Mouse (Mus musculus) heart, embryonic 16.5 days (tissue): ENCODE measurements around the gene Atm. TPM values are rescaled to one million over a fixed set of nuclear protein-coding genes. Genes with fewer than 3 reads are reported as not detected.

ENCODE experiments used
- ATAC-seq: fragments of 200-750 bp; cut with Nextera tagmentation; replicated peaks from 2 replicates; pipeline ENCODE4 v1.8.0; 2017; ENCODE audit warnings: moderate number of reproducible peaks; ENCODE audit not compliant: insufficient read depth, low FRiP score; ENCODE audit errors: extremely low read depth
- H3K27ac ChIP-seq: fragments of 300-500 bp; sonication (generic); 2 replicates; pipeline ENCODE4 v1.5.1; 2014; ENCODE audit warnings: mild to moderate bottlenecking, low read length, control low read depth, moderate library complexity
- H3K27me3 ChIP-seq: fragments of 300-500 bp; sonication (generic); 2 replicates; pipeline ENCODE4 v1.6.1; 2014; ENCODE audit warnings: low read length, mixed read lengths; ENCODE audit not compliant: control insufficient read depth, insufficient read depth
- H3K36me3 ChIP-seq: fragments of 300-500 bp; sonication (generic); 2 replicates; pipeline ENCODE4 v1.6.1; 2014; ENCODE audit not compliant: control insufficient read depth, insufficient read depth
- H3K4me1 ChIP-seq: fragments of 300-500 bp; sonication (generic); 2 replicates; pipeline ENCODE4 v1.6.1; 2014; ENCODE audit warnings: low read length, mixed read lengths; ENCODE audit not compliant: control insufficient read depth, insufficient read depth
- H3K4me2 ChIP-seq: fragments of 300-500 bp; sonication (generic); 2 replicates; pipeline ENCODE4 v1.6.1; 2014; ENCODE audit warnings: low read depth, mild to moderate bottlenecking, control low read depth, low read length
- H3K4me3 ChIP-seq: fragments of 300-500 bp; sonication (generic); 2 replicates; pipeline ENCODE4 v1.5.1; 2014; ENCODE audit warnings: mild to moderate bottlenecking, control low read depth, low read length
- H3K9ac ChIP-seq: fragments of 300-500 bp; sonication (generic); 2 replicates; pipeline ENCODE4 v1.6.1; 2014; ENCODE audit warnings: low read length, control low read depth
- H3K9me3 ChIP-seq: fragments of 300-500 bp; sonication (generic); replicated peaks from 2 replicates; pipeline ENCODE4 v1.6.1; 2016; ENCODE audit warnings: low read length; ENCODE audit not compliant: control insufficient read depth
- whole genome bisulfite sequencing: fragments of 180-500 bp; shearing (Covaris S2); extraction: QIAGEN DNeasy Blood & Tissue Kit; methylation state at CpG from one replicate; pipeline ENCODE4 v1.1.7; 2014; 5-methylcytosine and 5-hydroxymethylcytosine counted together
- microRNA-seq: library from miRNA; unstranded; fragments of <30 nt; microRNA quantifications from one replicate; pipeline ENCODE4, GENCODE M21; 2017
- polyA plus RNA-seq: library from polyadenylated mRNA; unstranded; fragments of >200 nt; fragmentation: Nextera tagmentation; extraction: Ambion mirVana; gene quantifications from 2 replicates; pipeline ENCODE4 v1.2.1, GENCODE M21; 2015

Gene Atm
- polyA plus RNA-seq, 1 experiment from 2014 or later, result 5.8 TPM

DNA sequence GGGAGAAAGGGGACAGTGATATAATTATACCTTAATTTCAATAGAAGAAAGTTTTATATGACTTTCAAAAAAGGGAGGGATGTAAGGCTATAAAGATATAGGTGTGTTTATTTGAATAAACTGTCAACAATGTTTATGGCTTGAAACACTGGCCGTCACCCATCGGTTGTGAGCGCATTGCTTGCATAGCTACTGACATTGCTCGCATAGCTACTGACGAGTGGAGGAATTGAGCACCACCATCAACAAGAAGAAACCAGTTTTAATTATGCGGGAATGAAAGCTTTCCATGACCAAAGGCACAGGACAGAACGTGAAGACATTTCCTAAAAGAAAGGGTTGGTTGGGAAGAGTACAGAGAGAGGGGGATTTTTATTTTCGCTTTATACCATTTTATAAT, 135.4 kb downstream of the Atm start:
- Histone ChIP-seq H3K4me2 (no peak overlapping the region), H3K27me3 (no peaks in the 10 kb centered on the region), H3K4me1 (peaks cover 6% of the 10 kb centered on the region), H3K9ac (no peak overlapping the region), H3K9me3 (no peaks in the 10 kb centered on the region), H3K27ac (no peak overlapping the region), H3K36me3 (no peaks in the 10 kb centered on the region; the same call in 1 of the 2 replicates), H3K4me3 (no peak overlapping the region)
- WGBS, result 57% methylated on average over 8 of the region's 8 CpGs
- ATAC-seq, result no peak

DNA sequence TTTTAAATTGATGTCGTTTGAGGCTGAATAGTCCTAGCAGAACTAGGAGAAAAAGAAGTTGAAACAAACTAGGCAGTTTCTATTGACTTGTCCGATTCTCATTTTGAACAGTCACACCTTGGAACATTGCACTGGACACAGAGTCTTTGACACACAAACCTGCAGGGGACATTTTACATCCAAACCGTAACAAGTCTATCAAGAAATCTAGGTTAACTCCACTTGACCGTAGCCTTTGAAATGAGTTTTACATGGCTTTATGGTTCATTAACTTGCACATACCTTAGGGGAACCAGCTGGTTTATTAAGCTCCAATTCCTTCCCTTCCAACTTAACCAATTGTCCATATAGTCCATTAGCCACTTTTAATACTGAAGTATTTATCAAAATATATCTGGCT, 135.8 kb downstream of the Atm start:
- Histone ChIP-seq H3K36me3 (no peaks in the 10 kb centered on the region; the same call in 1 of the 2 replicates), H3K4me2 (no peak overlapping the region), H3K4me1 (peaks cover 6% of the 10 kb centered on the region), H3K4me3 (no peak overlapping the region), H3K27me3 (no peaks in the 10 kb centered on the region), H3K27ac (no peak overlapping the region), H3K9ac (no peak overlapping the region), H3K9me3 (no peaks in the 10 kb centered on the region)
- no peak for ATAC-seq
- WGBS, result 88% methylated on average over 4 of the region's 4 CpGs

DNA sequence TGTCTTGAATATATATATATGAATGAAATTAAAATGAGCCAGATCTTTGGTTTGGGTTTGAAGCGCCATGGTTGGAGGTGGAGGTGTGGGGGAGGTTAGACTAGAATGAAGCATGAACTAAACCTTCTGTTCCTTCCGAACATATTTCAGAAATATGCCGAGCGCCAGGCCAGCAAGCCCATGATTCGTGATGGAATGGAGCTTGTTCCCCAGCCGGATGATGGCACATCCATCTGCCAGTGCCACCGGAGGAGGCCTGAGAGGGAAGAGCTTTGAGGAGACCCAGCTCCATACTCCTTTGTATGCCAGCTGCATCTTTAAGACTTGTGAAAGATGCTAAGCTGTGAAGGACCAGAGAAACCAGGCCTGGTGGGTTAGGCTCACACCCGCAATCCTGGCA, 137.0 kb downstream of the Atm start:
- H3K4me2 ChIP-seq, result no peak overlapping the region
- 93% methylated on average over 8 of the region's 8 CpGs for WGBS
- no peaks in the 10 kb centered on the region for H3K27me3 ChIP-seq
- H3K4me1 ChIP-seq, result peaks cover 3% of the 10 kb centered on the region
- no peaks in the 10 kb centered on the region; the same call in 1 of the 2 replicates for H3K36me3 ChIP-seq
- ATAC-seq, result no peak
- no peaks in the 10 kb centered on the region for H3K9me3 ChIP-seq
- no peak overlapping the region for H3K9ac ChIP-seq
- H3K4me3 ChIP-seq, result no peak overlapping the region
- no peak overlapping the region for H3K27ac ChIP-seq

DNA sequence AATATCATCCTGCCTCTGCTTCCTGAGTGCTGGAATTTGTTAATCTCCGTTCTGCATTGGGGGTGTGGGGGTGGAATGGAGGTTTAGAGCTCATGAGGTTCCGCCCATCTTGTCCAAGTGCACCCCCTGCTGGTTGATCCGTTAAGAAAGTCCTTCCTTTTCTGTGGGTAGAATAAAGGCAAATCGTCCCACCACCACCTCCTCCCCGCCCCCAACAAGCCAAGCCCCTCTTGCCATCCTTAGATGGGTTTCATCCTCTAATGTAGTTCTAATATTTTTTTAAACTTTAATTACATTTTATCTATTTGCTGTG, 138.2 kb downstream of the Atm start:
- Histone ChIP-seq H3K27ac (no peak overlapping the region), H3K4me1 (no peaks in the 10 kb centered on the region), H3K9me3 (no peaks in the 10 kb centered on the region), H3K27me3 (no peaks in the 10 kb centered on the region), H3K4me3 (no peak overlapping the region), H3K36me3 (no peaks in the 10 kb centered on the region; the same call in 1 of the 2 replicates), H3K4me2 (no peak overlapping the region), H3K9ac (no peak overlapping the region)
- no peak for ATAC-seq
- WGBS, result 13% methylated on average over 5 of the region's 5 CpGs

DNA sequence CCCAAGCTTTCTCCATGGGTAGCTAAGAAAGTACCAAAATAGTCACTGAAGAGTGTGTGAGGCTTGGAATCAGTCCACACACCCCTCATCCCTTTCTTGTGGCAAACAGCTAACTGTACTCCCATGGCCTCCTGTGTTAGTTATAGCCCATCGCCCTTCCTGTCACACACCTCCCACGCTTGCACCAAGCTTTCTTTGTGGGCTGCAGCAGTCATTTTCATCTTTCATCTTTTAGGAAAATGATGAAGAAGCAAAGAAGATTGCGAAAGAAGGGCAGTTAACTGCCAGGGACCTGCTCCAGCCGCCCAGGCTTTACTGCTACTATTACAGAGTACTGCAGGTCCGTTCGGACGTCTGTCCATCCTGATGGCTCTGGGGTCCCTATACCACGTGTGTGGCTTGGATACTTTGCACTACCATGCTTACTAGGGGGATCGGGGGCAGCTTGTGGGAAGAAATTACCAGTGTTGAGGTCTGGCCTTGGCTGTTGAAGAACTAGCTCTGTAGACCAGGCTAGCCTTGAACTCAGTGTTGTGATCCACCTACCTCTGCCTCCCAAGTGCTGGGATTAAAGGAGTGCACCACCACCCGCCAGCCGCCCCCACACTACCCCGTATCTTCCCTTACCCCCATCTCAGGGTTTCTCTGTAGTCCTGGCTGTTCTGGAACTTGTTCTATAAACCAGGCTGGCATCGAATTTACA, 138.7 kb downstream of the Atm start:
- Histone ChIP-seq H3K9ac (no peak overlapping the region), H3K4me2 (no peak overlapping the region), H3K9me3 (no peaks in the 10 kb centered on the region), H3K4me3 (no peak overlapping the region), H3K4me1 (no peaks in the 10 kb centered on the region), H3K27ac (no peak overlapping the region), H3K27me3 (no peaks in the 10 kb centered on the region), H3K36me3 (peaks cover 2% of the 10 kb centered on the region; the same call in 1 of the 2 replicates)
- 76% methylated on average over 13 of the region's 13 CpGs for WGBS
- ATAC-seq, result no peak

DNA sequence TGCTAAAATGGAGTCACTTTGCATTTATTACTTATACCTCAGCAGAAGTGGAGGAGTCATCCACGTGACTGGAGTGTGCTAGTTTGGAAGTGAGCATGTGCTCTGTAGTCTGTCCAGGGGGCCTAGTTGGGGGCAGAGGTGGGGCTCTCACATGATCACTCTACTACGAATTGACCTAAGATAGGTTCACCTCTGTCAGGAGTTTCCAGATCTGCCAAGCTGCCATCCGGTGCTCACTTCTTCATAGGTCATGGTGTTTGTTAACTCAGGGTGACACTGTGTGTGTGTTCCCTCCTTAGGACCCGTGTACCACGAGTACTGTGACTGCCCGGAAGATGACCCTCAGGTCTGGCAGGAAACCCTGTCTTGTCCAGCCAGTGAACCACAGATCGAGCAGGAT, 146.4 kb downstream of the Atm start:
- no peak; the same call in 1 of the 2 replicates for ATAC-seq
- Histone ChIP-seq H3K27ac (no peak overlapping the region), H3K36me3 (peaks cover 3% of the 10 kb centered on the region; the same call in 1 of the 2 replicates), H3K4me3 (no peak overlapping the region), H3K9ac (no peak overlapping the region), H3K4me2 (no peak overlapping the region), H3K9me3 (no peaks in the 10 kb centered on the region), H3K27me3 (no peaks in the 10 kb centered on the region), H3K4me1 (no peaks in the 10 kb centered on the region)
- WGBS, result 77% methylated on average over 7 of the region's 7 CpGs

Small RNA genes within 50 kb of the gene (microRNA-seq; reads per million reads assigned to microRNA genes)
- gene Mir130c, result not detected

Other genes with a start within 250 kb of the Atm start
- gene Exph5, start 235.1 kb downstream of the Atm start, polyA plus RNA-seq, result 0.14 and 0.92 TPM in 2 replicates
- 21.9 and 23.4 TPM in 2 replicates for gene Kdelc2, start 152.7 kb downstream of the Atm start, polyA plus RNA-seq
- gene 4930550C14Rik, start 134.4 kb downstream of the Atm start, polyA plus RNA-seq, result 0.92 and 0.99 TPM in 2 replicates
- gene Npat, start 307 bp upstream of the Atm start, polyA plus RNA-seq, result 11.2 and 11.7 TPM in 2 replicates
- gene Acat1, start 73.6 kb upstream of the Atm start, polyA plus RNA-seq, result 220 and 242 TPM in 2 replicates
- 23.9 and 25.3 TPM in 2 replicates for gene Cul5, start 133.3 kb upstream of the Atm start, polyA plus RNA-seq
- 0.12 and 0.30 TPM in 2 replicates for gene Rab39, start 169.5 kb upstream of the Atm start, polyA plus RNA-seq
- gene Slc35f2, start 234.8 kb upstream of the Atm start, polyA plus RNA-seq, result 0.76 and 1.6 TPM in 2 replicates